Mouse (Mus musculus): ENCODE measurements around the gene Ttc23.

Gene Ttc23

GRCm38 (mm10) chr7:67747731-67748305 is 100.6 kb downstream of the Ttc23 start:
- ChIA-PET CTCF (interaction anchor here in 2 of 4 experiments (1.1 to 2.0 kb wide), 2 partner anchors 11 to 12 kb away, joined by 4 to 5 read pairs; partner anchors contain the start of gene Synm (in 2 of the 2)), POLR2A (interaction anchor here in 1 of 4 experiments (2.2 kb wide), 1 partner anchor 11 kb away, joined by 6 read pairs; the partner anchor contains the start of gene Synm)

DNA sequence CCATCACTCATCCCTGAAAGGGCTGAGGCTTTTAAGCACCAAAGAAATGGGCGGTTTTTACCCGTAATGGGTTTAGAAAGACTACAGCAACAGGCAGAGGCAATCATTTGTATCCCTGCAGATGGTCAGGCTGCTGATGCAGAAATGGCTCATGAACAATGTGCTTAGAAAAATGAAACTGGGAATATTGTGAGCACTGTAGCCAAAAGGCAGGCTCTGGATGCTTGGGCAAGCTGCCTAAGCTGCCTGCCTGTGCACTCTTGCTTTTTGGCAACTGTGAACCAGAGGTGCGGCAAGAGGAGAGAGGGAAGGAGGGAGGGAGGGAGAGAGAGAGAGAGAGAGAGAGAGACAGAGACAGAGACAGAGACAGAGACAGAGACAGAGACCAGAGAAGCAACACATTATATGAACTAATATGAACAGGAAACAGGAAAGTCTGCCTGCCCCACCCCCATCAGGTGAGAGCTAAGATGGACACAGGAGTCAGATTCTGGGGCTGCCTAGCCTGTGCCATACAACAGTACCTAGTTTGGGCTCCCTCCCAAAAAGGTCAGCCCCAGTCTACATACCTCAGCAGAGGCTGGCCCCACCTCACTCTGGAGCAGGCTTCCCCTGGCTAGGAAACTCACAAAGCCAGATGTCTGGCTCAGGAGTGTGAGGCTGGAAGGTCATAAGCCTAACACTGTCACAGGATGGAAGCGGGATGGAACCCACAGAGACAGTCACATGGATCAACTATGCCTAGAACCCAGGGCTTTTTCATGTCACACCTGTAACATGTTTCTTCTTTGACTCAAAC is 102.4 kb downstream of the Ttc23 start:
- ChIA-PET POLR2A (no interaction called here), CTCF (interaction anchor here in 1 of 4 experiments (0.8 to 2.0 kb wide), 2 partner anchors 10 to 1183 kb away, joined by 3 to 5 read pairs; partner anchors contain the start of gene Synm)

DNA sequence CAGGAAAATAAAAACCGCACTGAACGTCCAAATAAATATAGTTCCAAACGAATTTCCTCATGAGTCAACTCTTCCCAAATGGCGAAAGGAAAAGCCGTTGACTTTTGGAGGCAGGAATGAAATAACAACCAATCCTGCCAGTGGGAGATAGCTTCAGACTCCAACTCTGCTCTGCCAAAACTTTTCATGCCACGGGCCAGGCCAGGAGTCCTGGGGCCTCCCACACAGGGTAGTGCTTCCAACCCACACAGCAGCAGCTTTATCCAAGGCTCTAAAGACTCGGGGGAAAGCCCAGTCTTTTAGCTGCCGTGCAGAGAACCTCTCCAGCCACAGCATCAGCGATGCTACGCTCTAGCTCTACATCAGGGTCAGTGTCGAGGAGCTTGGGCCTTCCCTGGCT is 107.4 kb downstream of the Ttc23 start:
- CTCF ChIA-PET = interaction anchor here in 3 of 4 experiments (0.7 to 1.2 kb wide), 4 partner anchors 23 to 615 kb away, joined by 3 read pairs; no protein-coding TSS in a partner anchor
- POLR2A ChIA-PET = interaction anchor here in 1 of 4 experiments (1.1 kb wide), 1 partner anchor 109 kb away, joined by 3 read pairs; no protein-coding TSS in a partner anchor

GRCm38 (mm10) chr7:67755366-67755765 is 108.2 kb downstream of the Ttc23 start:
- ChIA-PET CTCF (interaction anchor here in 3 of 4 experiments (1.0 to 5.7 kb wide), 3 partner anchors 72 to 83 kb away, joined by 3 to 59 read pairs (median 3); no protein-coding TSS in a partner anchor), POLR2A (interaction anchor here in 2 of 4 experiments (1.1 to 1.8 kb wide), 3 partner anchors 11 to 110 kb away, joined by 3 to 6 read pairs (median 4); no protein-coding TSS in a partner anchor)

DNA sequence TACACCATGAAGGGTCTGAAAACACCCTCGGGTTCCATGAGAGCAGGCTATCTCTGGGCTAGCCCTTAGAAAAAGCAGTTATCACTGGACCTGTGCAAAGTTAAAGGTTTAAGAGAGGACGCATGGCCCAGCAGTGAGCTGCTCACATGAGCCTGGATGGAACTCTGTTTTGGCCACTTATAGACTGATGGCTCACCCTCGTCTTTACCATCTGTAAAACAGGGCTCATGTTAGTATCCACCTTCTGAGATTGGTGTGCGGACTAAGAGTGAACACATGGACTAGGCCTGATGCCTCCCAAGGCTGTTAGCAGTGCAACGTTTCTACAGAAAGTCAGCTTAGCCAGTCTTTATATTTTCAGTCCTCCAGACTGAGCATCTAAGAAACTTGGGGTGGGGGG is 109.4 kb downstream of the Ttc23 start:
- ChIA-PET CTCF (interaction anchor here in 3 of 4 experiments (0.5 to 5.7 kb wide), 6 partner anchors 32 to 193 kb away, joined by 3 to 59 read pairs (median 6); no protein-coding TSS in a partner anchor), POLR2A (interaction anchor here in 2 of 4 experiments (0.5 to 1.8 kb wide), 6 partner anchors 12 to 458 kb away, joined by 3 to 6 read pairs (median 4); no protein-coding TSS in a partner anchor)

DNA sequence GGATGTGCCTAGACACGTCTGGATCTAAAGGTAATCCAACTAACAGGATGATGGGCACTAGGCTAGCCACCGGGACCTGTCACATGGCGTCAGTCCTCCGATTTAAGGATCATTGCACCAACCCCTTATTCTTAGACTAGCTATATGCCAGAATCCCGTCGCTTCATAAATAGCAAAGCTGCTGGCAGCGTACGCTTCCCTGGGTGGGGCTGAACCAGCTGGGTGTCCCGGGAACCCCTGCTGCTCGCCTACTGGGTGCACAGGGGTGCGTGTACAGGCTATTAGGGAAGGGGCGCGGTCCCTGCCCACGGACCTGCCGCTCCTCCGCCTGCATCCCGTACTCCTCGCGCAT is 111.3 kb downstream of the Ttc23 start:
- CTCF ChIA-PET = interaction anchor here (0.6 to 5.7 kb wide), 37 partner anchors 10 to 544 kb away, joined by 3 to 59 read pairs (median 4); partner anchors contain the start of genes Fam169b (in 1 of the 4) and Ttc23 (in 1 of the 4)
- POLR2A ChIA-PET = interaction anchor here (0.6 to 2.5 kb wide), 30 partner anchors 11 to 1150 kb away, joined by 3 to 17 read pairs (median 4); partner anchors contain the start of gene Lrrc28 (in 1 of the 4)

DNA sequence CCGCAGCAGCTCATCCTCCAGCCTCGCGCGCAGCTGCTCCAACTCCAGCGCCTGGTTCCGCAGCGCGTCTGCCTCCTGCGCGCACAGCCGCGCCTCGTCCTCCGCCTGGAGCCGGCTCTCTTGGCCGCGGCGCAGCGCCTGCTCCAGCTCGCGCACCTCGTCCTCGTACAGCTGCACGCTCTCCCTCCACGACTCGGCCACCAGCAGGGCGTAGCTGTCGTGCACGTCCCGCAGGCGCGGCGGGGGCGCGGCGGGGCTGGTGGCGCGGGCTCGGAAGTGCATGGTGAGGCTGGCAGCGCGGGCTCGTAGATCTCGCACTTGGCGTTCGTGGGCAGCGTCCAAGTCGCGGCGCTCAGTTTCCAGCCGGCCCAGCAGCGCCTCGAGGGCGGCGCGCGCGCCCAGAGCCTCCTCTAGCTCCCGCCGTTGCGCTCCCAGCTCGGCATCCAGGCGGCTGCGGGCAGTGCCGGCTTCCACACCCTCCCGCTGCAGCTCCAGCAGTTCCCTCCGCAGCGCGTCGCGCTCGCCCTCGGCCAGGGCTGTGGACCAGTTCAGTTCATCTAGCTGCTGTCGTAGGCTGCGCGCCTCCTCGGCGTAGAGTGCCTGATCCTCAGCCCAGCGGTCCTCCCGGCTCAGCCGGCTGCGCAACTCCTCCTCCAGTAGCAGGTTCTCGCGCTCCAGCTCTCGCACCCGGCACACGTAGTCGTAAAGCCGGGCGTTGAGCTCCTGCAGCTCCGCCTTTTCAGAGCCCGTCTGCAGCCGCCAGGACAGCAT is 111.8 kb downstream of the Ttc23 start:
- ChIA-PET POLR2A (interaction anchor here (0.5 to 2.5 kb wide), 41 partner anchors 11 to 1149 kb away, joined by 3 to 17 read pairs (median 4); partner anchors contain the start of genes Lrrc28 (in 1 of the 4) and Ttc23 (in 1 of the 4)), CTCF (interaction anchor here (0.5 to 5.7 kb wide), 99 partner anchors 9 to 1306 kb away, joined by 3 to 59 read pairs (median 4); partner anchors contain the start of genes Fam169b (in 1 of the 4) and Ttc23 (in 1 of the 4))

DNA sequence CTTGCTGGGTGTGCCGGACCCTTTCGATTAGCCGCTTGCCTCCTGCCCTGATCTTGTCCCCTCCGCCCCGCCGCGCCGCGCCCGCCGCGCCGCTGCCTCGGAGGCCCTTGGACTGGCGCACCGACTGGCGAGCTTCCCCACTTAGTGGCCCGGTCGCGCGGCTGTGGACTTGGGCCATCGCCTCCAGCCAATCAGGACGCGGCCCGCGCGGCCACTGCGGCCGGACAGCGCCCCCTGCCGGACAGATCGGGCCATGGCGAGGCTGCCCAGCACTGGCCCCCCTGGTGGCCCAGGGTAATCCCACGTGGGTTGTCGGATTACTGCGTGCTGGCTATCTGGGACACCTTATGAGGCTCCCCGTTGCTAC is 112.4 kb downstream of the Ttc23 start, which contains the start of gene Synm:
TSS of gene Synm (minus strand) at position 114 of the 367 bp plus-strand sequence.
- CTCF ChIA-PET = interaction anchor here (0.5 to 5.7 kb wide), 99 partner anchors 8 to 1306 kb away, joined by 3 to 59 read pairs (median 4); partner anchors contain the start of gene Ttc23 (in 1 of the 4)
- POLR2A ChIA-PET = interaction anchor here (0.8 to 2.5 kb wide), 33 partner anchors 11 to 370 kb away, joined by 3 to 17 read pairs (median 4); partner anchors contain the start of genes Lrrc28 (in 1 of the 4) and Ttc23 (in 1 of the 4)

GRCm38 (mm10) chr7:67763625-67764024 is 116.4 kb downstream of the Ttc23 start:
- ChIA-PET CTCF (no interaction called here), POLR2A (interaction anchor here in 1 of 4 experiments (0.7 kb wide), 1 partner anchor 431 kb away, joined by 4 read pairs; no protein-coding TSS in a partner anchor)

DNA sequence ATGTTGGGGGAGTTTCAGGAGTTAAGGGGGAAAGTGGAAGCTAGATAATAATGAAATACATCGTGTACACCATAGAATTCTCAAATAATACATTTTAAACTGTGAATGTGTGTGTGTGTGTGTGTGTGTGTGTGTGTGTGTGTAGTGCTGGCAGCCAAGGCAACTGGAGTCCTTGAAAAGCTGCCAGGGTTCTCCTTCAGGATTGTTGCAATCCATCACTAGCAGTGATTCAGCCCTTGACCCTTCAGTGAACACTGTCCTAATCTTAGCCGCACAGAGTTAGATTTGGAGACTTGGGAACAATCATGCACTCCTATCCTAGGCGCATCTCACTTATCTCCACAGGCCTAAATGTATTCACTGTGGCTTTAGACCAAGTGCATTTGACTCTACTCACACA is 120.9 kb downstream of the Ttc23 start:
- CTCF ChIA-PET = interaction anchor here in 1 of 4 experiments (0.9 kb wide), 1 partner anchor 9 kb away, joined by 3 read pairs; the partner anchor contains the start of gene Synm
- POLR2A ChIA-PET = no interaction called here

DNA sequence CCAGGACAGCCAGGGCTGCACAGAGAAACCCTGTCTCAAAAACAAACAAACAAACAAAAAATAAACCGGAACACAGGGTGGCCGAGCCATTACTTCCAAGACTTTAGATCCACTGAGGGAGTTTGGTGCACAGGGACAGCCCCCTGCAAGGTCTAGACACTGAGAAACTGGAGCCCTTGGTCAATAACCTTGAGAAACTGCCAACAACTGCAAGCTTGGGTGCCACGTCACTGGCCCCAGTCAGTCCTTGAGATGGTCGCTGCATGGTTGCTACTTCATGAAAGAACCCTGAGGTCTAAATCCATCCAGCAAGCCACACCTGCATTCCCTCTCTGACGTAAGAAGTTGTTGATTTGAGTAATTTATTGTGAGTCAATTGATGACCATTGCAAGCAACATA is 122.3 kb downstream of the Ttc23 start:
- POLR2A ChIA-PET = no interaction called here
- CTCF ChIA-PET = no interaction called here

- ChIA-PET CTCF (interaction anchor here in 2 of 4 experiments (0.7 to 1.2 kb wide), 2 partner anchors 13 to 16 kb away, joined by 3 to 4 read pairs; no protein-coding TSS in a partner anchor), POLR2A (no interaction called here)
These were observed 125.0 kb downstream of the Ttc23 start for GRCm38 (mm10) chr7:67772231-67772630.

GRCm38 (mm10) chr7:67775623-67776022 is 128.4 kb downstream of the Ttc23 start:
- ChIA-PET CTCF (interaction anchor here in 2 of 4 experiments (1.2 to 2.1 kb wide), 3 partner anchors 13 to 16 kb away, joined by 3 to 10 read pairs (median 8); partner anchors contain the start of gene Synm (in 2 of the 2)), POLR2A (interaction anchor here in 1 of 4 experiments (1.9 kb wide), 1 partner anchor 8 kb away, joined by 4 read pairs; no protein-coding TSS in a partner anchor)

GRCm38 (mm10) chr7:67776636-67777305 is 129.6 kb downstream of the Ttc23 start:
- ChIA-PET CTCF (interaction anchor here in 2 of 4 experiments (0.7 to 2.1 kb wide), 4 partner anchors 12 to 430 kb away, joined by 3 to 10 read pairs (median 6); partner anchors contain the start of gene Synm (in 1 of the 2)), POLR2A (interaction anchor here in 1 of 4 experiments (1.1 kb wide), 1 partner anchor 10 kb away, joined by 3 read pairs; no protein-coding TSS in a partner anchor)

DNA sequence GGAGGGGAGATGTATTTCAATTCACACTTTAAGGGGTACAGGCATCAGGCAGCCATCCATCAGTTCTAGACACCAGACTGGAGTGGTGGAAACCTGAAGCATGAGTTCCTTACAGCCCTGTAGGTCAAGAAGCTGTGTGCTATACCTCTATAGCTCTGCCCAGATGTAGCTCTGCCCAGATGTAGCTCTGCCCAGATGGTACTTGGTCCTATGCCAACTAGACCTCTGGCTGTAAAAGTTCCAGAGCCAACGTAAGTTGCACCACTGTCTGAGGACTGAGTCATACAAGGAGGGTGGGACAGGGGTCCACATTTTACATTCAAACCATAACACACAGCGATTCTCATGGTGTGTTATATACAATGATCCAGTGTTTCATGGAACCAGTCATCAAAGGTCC is 140.7 kb downstream of the Ttc23 start:
- ChIA-PET POLR2A (interaction anchor here in 1 of 4 experiments (2.0 kb wide), 1 partner anchor 164 kb away, joined by 6 read pairs; no protein-coding TSS in a partner anchor), CTCF (interaction anchor here (0.5 to 4.2 kb wide), 17 partner anchors 16 to 1078 kb away, joined by 3 to 30 read pairs (median 6); partner anchors contain the start of gene Synm (in 2 of the 4))

- POLR2A ChIA-PET = interaction anchor here in 3 of 4 experiments (0.6 to 2.0 kb wide), 10 partner anchors 15 to 1494 kb away, joined by 3 to 6 read pairs (median 3); no protein-coding TSS in a partner anchor
These were observed 141.5 kb downstream of the Ttc23 start for GRCm38 (mm10) chr7:67788713-67789112.

More at GRCm38 (mm10) chr7:67788713-67789112, 141.5 kb downstream of the Ttc23 start:
- CTCF ChIA-PET = interaction anchor here (0.5 to 4.2 kb wide), 54 partner anchors 8 to 581 kb away, joined by 3 to 30 read pairs (median 4); partner anchors contain the start of gene Synm (in 2 of the 4)
